Mouse (Mus musculus) kidney, postnatal 0 days (tissue): ENCODE measurements around the gene Ppp1r3d. TPM values are rescaled to one million over a fixed set of nuclear protein-coding genes. Genes with fewer than 3 reads are reported as not detected.
A peak's percentile ranks its signal among the peaks of the same experiment; 100 is the strongest.

Experiments
- ATAC-seq: fragments of 200-750 bp; cut with Nextera tagmentation; replicated peaks from 2 replicates; pipeline ENCODE4 v1.8.0; 2017; ENCODE audit warnings: low read depth, moderate number of reproducible peaks, moderate TSS enrichment, moderate library complexity; ENCODE audit not compliant: low FRiP score
- DNase-seq: peaks from one replicate; pipeline ENCODE4 v3.0.0-alpha.2; 2016; ENCODE audit warnings: low spot score
- H3K27ac ChIP-seq: fragments of 300-500 bp; sonication (generic); 2 replicates; pipeline ENCODE4 v1.5.1; 2014; ENCODE audit warnings: mild to moderate bottlenecking
- H3K27me3 ChIP-seq: fragments of 300-500 bp; sonication (generic); 2 replicates; pipeline ENCODE4 v1.6.1; 2014; ENCODE audit warnings: low read length, mixed read lengths; ENCODE audit not compliant: insufficient read depth
- H3K36me3 ChIP-seq: fragments of 300-500 bp; sonication (generic); 2 replicates; pipeline ENCODE4 v1.6.1; 2014; ENCODE audit warnings: low read length, mixed read lengths; ENCODE audit not compliant: insufficient read depth
- H3K4me1 ChIP-seq: fragments of 300-500 bp; sonication (generic); replicated peaks from 2 replicates; pipeline ENCODE4 v1.6.1; 2014; ENCODE audit warnings: antibody characterized with exemption, low read length, mixed read lengths; ENCODE audit not compliant: insufficient read depth
- H3K4me2 ChIP-seq: fragments of 300-500 bp; sonication (generic); 2 replicates; pipeline ENCODE4 v1.6.1; 2014; ENCODE audit warnings: mild to moderate bottlenecking, low read length, moderate library complexity, mixed read lengths
- H3K4me3 ChIP-seq: fragments of 300-500 bp; sonication (generic); replicated peaks from 2 replicates; pipeline ENCODE4 v1.5.1; 2014; ENCODE audit warnings: low read depth, low read length
- H3K9ac ChIP-seq: fragments of 300-500 bp; sonication (generic); 2 replicates; pipeline ENCODE4 v1.6.1; 2014; ENCODE audit warnings: low read depth, low read length
- H3K9me3 ChIP-seq: fragments of 300-500 bp; sonication (generic); replicated peaks from 2 replicates; pipeline ENCODE4 v1.6.1; 2016; ENCODE audit warnings: low read length, inconsistent platforms, mixed read lengths
- CTCF ChIP-seq: IDR thresholded peaks from 2 replicates; pipeline ENCODE4 v1.5.1; 2016; ENCODE audit warnings: antibody characterized with exemption, low read depth, mild to moderate bottlenecking, moderate library complexity
- WGBS: fragments of 180-500 bp; shearing (Covaris S2); extraction: QIAGEN DNeasy Blood & Tissue Kit; methylation state at CpG from one replicate; pipeline ENCODE4 v1.1.7; 2014; 5-methylcytosine and 5-hydroxymethylcytosine counted together
- polyA plus RNA-seq: library from polyadenylated mRNA; unstranded; fragments of >200 nt; fragmentation: Nextera tagmentation; extraction: Ambion mirVana; gene quantifications from 2 replicates; pipeline ENCODE4 v1.2.1, GENCODE M21; 2015

Gene Ppp1r3d
- polyA plus RNA-seq, 1 experiment from 2014 or later: 2.2 TPM

- H3K4me3 ChIP-seq: no peak overlapping the region
- H3K36me3 ChIP-seq: no peaks in the 10 kb centered on the region
- peaks cover 15% of the 10 kb centered on the region for H3K27me3 ChIP-seq
- TF ChIP-seq CTCF: no peak
- 78% methylated on average over 6 of the region's 6 CpGs for WGBS
- H3K9me3 ChIP-seq: no peaks in the 10 kb centered on the region
- peaks cover 11% of the 10 kb centered on the region for H3K4me1 ChIP-seq
- no peak for DNase-seq
- no peak overlapping the region for H3K4me2 ChIP-seq
- no peak overlapping the region for H3K27ac ChIP-seq
- ATAC-seq: no peak
- no peak overlapping the region for H3K9ac ChIP-seq
Observed at GRCm38 (mm10) chr2:178410286-178410685, 4.0 kb downstream of the Ppp1r3d start.

GRCm38 (mm10) chr2:178409024-178409423 is 5.2 kb downstream of the Ppp1r3d start:
- no peak overlapping the region for H3K4me3 ChIP-seq
- no peaks in the 10 kb centered on the region for H3K36me3 ChIP-seq
- peaks cover 5% of the 10 kb centered on the region; the same call in 1 of the 2 replicates for H3K4me1 ChIP-seq
- ATAC-seq: no peak
- DNase-seq: no peak
- no peak overlapping the region for H3K27ac ChIP-seq
- H3K4me2 ChIP-seq: no peak overlapping the region
- H3K27me3 ChIP-seq: peaks cover 15% of the 10 kb centered on the region
- H3K9me3 ChIP-seq: no peaks in the 10 kb centered on the region
- 47% methylated on average over 1 of the region's 1 CpGs for WGBS
- H3K9ac ChIP-seq: no peak overlapping the region
- TF ChIP-seq CTCF: no peak

- DNase-seq: no peak
- ATAC-seq: peak; percentile 43
- no peaks in the 10 kb centered on the region for H3K9me3 ChIP-seq
- no peaks in the 10 kb centered on the region for H3K4me1 ChIP-seq
- 87% methylated on average over 52 of the region's 52 CpGs for WGBS
- no peak within 1 kb of the TSS for H3K4me2 ChIP-seq
- peaks cover 7% of the 10 kb centered on the region; the same call in 1 of the 2 replicates for H3K27me3 ChIP-seq
- H3K27ac ChIP-seq: no peak within 1 kb of the TSS
- peak; percentile 27; the same call in 1 of the 2 replicates for TF ChIP-seq CTCF
- H3K36me3 ChIP-seq: no peaks in the 10 kb centered on the region
- H3K4me3 ChIP-seq: no peak within 1 kb of the TSS
- H3K9ac ChIP-seq: no peak within 1 kb of the TSS
Observed at GRCm38 (mm10) chr2:178407053-178407815, 7.0 kb downstream of the Ppp1r3d start, which contains the start of gene Sycp2. TSS of gene Sycp2 (minus strand) at chr2:178407685.

Other genes starting within 250 kb of the Ppp1r3d start
- gene Sycp2, start 6.8 kb downstream of the Ppp1r3d start, polyA plus RNA-seq: 0.08 TPM in 1 of 2 replicates, not detected in the other
- 3.8 and 5.4 TPM in 2 replicates for gene Fam217b, start 52 bp upstream of the Ppp1r3d start, polyA plus RNA-seq
- gene Cdh26, start 16.1 kb upstream of the Ppp1r3d start, polyA plus RNA-seq: 0.17 and 0.29 TPM in 2 replicates